Mouse (Mus musculus) CD4-positive, CD25-positive, alpha-beta regulatory T cell, adult 2 months (primary cell): Measurements from ENCODE around the gene Itprid2.

Source experiments
- DNase-seq: peaks from one replicate; pipeline ENCODE4 v3.0.0-alpha.2; 2012; ENCODE audit warnings: low read depth, low spot score

The Itprid2 gene

GRCm38 (mm10) chr2:79713662-79714091, 78.5 kb downstream of the Itprid2 start:
- DNase-seq, result no peak

- no peak for DNase-seq
Observed at GRCm38 (mm10) chr2:79714745-79715144, 79.6 kb downstream of the Itprid2 start.

DNA sequence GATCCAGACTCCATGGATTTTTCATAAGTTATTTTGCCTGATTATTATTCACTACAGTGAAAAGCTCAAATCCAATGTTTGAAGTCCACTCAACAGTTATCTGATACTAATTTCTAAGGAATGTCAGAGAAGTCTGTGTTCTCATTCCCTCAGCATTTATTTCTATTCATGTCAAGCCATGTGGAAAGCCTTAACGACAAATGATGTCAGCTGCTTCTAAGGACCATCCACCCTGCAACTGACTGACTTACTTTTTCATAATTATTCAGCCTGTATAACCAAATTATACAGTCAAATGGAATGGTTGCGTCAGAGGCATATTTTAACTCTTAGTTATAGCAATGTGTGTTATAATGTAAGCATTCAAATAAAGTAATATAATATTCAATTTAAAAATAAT, 80.8 kb downstream of the Itprid2 start:
- no peak for DNase-seq

DNA sequence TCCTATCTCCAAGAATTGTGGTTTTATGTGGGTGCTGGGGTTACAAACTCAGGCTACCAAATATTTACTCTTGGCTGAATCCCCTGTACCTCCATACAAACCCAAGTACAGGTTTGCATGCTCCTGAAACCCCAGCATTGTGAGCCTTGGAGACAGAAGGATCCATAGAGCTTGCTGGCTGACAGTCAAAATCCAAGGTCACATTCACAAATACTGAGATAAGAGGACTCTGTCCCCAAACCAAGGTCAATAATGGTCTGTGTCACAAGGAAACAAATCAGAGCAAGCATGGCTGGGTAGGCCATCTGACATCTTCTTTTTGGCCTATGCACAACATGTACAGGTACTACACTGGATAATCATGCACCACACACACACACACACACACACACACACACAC, 82.7 kb downstream of the Itprid2 start:
- no peak for DNase-seq

DNA sequence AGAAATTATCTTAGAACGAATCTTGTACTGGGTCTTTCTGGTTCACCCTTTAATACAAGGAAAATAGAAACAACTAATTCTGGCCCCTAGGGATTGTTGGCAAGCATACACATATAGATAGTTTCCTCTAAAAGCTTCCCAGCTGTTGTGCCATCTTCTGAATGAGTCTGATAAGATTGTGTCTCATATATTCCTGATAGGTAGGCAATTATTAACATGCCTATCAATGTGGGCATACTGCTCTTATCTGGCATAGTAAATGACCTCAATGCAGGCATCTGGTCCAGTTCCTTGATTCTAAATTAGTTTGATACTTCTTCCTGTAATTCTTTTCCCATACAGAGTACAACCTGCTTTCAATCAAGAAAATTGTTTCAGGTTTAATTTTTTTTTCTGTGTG, 87.3 kb downstream of the Itprid2 start:
- no peak for DNase-seq
